Mouse (Mus musculus) heart, postnatal 0 days (tissue): ENCODE measurements at regions not wholly inside any gene's neighbourhood (a gene's known extent, or its start where the extent isn't known, plus 50 kb on each side); places are given as distances from the start of the nearest gene placed in this dataset.

ENCODE experiments used
- ATAC-seq: fragments of 200-750 bp; cut with Nextera tagmentation; 2 replicates; pipeline ENCODE4 v1.8.0; 2017; ENCODE audit warnings: low read depth, moderate number of reproducible peaks, moderate library complexity; ENCODE audit not compliant: insufficient read depth
- DNase-seq: peaks from one replicate; pipeline ENCODE4 v3.0.0-alpha.2; 2016; ENCODE audit warnings: low spot score
- H3K27ac ChIP-seq: fragments of 300-500 bp; sonication (generic); 2 replicates; pipeline ENCODE4 v1.5.1; 2014; ENCODE audit warnings: low read depth, mild to moderate bottlenecking
- H3K27me3 ChIP-seq: fragments of 300-500 bp; sonication (generic); 2 replicates; pipeline ENCODE4 v1.6.1; 2014; ENCODE audit warnings: low read length, mixed read lengths; ENCODE audit not compliant: control insufficient read depth, insufficient read depth
- H3K36me3 ChIP-seq: fragments of 300-500 bp; sonication (generic); replicated peaks from 2 replicates; pipeline ENCODE4 v1.6.1; 2014; ENCODE audit warnings: low read length, mixed read lengths; ENCODE audit not compliant: control insufficient read depth, insufficient read depth
- H3K4me1 ChIP-seq: fragments of 300-500 bp; sonication (generic); 2 replicates; pipeline ENCODE4 v1.6.1; 2014; ENCODE audit warnings: antibody characterized with exemption; ENCODE audit not compliant: control insufficient read depth, insufficient read depth
- H3K4me2 ChIP-seq: fragments of 300-500 bp; sonication (generic); 2 replicates; pipeline ENCODE4 v1.6.1; 2014; ENCODE audit warnings: low read depth, mild to moderate bottlenecking, low read length, moderate library complexity
- H3K4me3 ChIP-seq: fragments of 300-500 bp; sonication (generic); 2 replicates; pipeline ENCODE4 v1.5.1; 2014; ENCODE audit warnings: low read depth, low read length
- H3K9ac ChIP-seq: fragments of 300-500 bp; sonication (generic); replicated peaks from 2 replicates; pipeline ENCODE4 v1.6.1; 2014; ENCODE audit warnings: low read depth, low read length, mixed read lengths
- H3K9me3 ChIP-seq: fragments of 300-500 bp; sonication (generic); replicated peaks from 2 replicates; pipeline ENCODE4 v1.6.1; 2016; ENCODE audit warnings: low read length; ENCODE audit not compliant: control insufficient read depth
- CTCF ChIP-seq: IDR thresholded peaks from 2 replicates; pipeline ENCODE4 v1.5.1; 2016; ENCODE audit warnings: antibody characterized with exemption, control low read depth, low read depth
- EP300 ChIP-seq: IDR thresholded peaks from 2 replicates; pipeline ENCODE4 v1.6.1; 2016; ENCODE audit warnings: antibody characterized with exemption, low read depth
- WGBS: fragments of 180-500 bp; shearing (Covaris S2); extraction: QIAGEN DNeasy Blood & Tissue Kit; methylation state at CpG from one replicate; pipeline ENCODE4 v1.1.7; 2014; 5-methylcytosine and 5-hydroxymethylcytosine counted together

GRCm38 (mm10) chr3:28194388-28194970 lies 68.5 kb upstream of the Tnik start:
- no peak overlapping the region for H3K27ac ChIP-seq
- 41% methylated on average over 4 of the region's 4 CpGs for WGBS
- H3K36me3 ChIP-seq, result no peaks in the 10 kb centered on the region
- no peak for ATAC-seq
- no peaks in the 10 kb centered on the region for H3K9me3 ChIP-seq
- DNase-seq, result no peak
- H3K27me3 ChIP-seq, result no peaks in the 10 kb centered on the region
- peaks cover 9% of the 10 kb centered on the region for H3K4me1 ChIP-seq
- H3K4me2 ChIP-seq, result no peak overlapping the region
- TF ChIP-seq CTCF (no peak), EP300 (no peak)
- H3K9ac ChIP-seq, result no peak overlapping the region
- H3K4me3 ChIP-seq, result no peak overlapping the region

DNA sequence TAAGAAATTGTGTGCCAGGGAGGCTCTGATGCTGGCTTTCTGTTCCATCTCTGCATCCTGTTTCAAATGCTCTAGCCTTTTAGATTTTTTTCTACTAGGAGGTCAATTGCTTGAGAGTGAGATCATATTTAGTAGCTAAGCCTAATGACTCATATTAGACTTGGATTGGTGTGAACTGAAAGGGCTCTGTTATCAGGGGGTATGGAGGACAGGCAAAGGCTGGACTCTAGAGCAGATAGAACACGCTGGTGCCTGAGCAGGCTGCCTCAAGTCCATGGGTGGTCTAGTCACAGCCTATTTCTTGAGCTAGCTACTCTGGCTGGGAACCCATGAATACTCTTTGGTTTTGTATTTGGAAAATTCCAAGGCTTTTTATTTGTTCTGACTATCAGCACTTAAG lies 66.2 kb upstream of the Tnik start:
- Histone ChIP-seq H3K9me3 (no peaks in the 10 kb centered on the region), H3K4me1 (peaks cover 4% of the 10 kb centered on the region; the same call in 1 of the 2 replicates), H3K27ac (no peak overlapping the region), H3K27me3 (no peaks in the 10 kb centered on the region), H3K36me3 (no peaks in the 10 kb centered on the region), H3K4me3 (no peak overlapping the region), H3K9ac (no peak overlapping the region), H3K4me2 (no peak overlapping the region)
- ATAC-seq, result peak; percentile 63
- peak; percentile 46 for DNase-seq
- WGBS, result 38% methylated on average over 1 of the region's 1 CpGs
- TF ChIP-seq EP300, result no peak
- TF ChIP-seq CTCF, result no peak

GRCm38 (mm10) chr3:28209304-28209703 lies 53.7 kb upstream of the Tnik start:
- H3K4me1 ChIP-seq, result no peaks in the 10 kb centered on the region
- DNase-seq, result no peak
- no peaks in the 10 kb centered on the region for H3K27me3 ChIP-seq
- no peak for TF ChIP-seq CTCF
- no peak for TF ChIP-seq EP300
- H3K9ac ChIP-seq, result no peak overlapping the region
- H3K9me3 ChIP-seq, result no peaks in the 10 kb centered on the region
- H3K4me3 ChIP-seq, result no peak overlapping the region
- no peak for ATAC-seq
- no peaks in the 10 kb centered on the region for H3K36me3 ChIP-seq
- WGBS, result 75% methylated on average over 2 of the region's 2 CpGs
- H3K4me2 ChIP-seq, result no peak overlapping the region
- no peak overlapping the region for H3K27ac ChIP-seq

DNA sequence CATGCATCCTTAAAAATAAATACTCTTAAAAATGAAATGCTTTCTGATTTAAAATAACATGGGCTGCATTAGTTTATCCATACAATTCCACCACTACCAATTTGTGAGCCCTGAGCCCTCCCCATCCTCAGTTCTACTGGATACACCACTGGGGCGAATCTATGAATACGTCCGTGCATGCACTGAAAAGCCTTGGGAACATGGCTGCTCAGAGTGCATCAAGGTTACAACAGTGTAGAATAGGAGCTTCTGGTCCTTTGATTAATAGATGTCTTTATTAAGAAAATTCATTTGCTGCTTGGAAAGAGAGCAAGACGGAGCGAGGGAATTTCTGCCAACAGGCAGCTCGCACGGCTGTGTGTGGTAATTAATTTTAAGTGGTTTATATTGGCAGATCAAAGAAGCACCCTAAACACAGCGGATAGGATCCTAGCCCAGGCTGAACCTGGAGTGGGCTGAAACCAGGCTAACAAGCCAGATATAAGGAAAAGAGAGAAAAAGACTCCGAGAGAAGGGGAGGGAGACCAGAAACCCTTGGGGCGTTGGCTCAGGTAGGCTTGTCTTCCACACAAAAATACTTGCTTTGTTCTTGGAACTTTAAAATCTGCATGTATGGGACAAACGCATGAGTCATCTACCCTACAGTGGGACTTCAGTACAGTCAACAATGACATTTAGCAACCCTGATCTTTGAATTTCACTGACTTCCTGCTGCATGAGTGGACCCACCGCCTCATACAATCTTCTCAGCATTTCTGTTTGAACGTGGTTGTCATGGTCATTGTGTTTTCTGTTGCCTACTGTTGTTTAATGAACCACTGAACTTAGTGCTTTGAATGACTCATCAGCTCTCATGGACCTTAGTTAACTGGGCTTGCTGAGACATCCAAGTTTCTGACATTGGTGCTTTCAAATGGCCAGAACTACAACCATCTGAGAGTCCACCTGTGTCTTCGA lies 51.9 kb upstream of the Tnik start:
- Histone ChIP-seq H3K9me3 (no peaks in the 10 kb centered on the region), H3K9ac (no peak overlapping the region), H3K4me2 (no peak overlapping the region), H3K4me1 (no peaks in the 10 kb centered on the region), H3K27me3 (no peaks in the 10 kb centered on the region), H3K4me3 (no peak overlapping the region), H3K36me3 (no peaks in the 10 kb centered on the region), H3K27ac (no peak overlapping the region)
- no peak for TF ChIP-seq CTCF
- no peak for TF ChIP-seq EP300
- no peak for DNase-seq
- WGBS, result 87% methylated on average over 14 of the region's 14 CpGs
- no peak for ATAC-seq
